Mouse (Mus musculus): ENCODE results near the gene Tbata.

DNA sequence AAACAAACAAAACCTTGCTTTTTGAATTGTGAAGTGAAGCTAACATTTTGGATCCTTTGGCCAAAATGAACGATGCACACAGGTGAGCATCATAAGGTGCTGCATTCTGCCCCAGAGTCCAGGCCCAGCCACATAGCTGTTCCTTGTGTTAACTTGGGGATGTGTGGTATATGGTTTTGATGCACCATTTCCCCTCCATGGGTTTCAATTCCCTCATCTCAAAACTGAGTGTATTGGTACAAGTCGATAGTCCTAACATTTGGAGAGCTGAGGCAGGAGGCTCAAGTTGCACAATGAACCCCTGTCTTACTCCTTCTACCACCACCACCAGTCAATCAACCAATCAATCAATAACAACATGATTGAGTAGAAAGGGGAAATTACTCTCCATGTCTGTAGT, 15.3 kb upstream of the Tbata start:
- TF ChIP-seq ZKSCAN1 (IDR thresholded peaks at IDR 0.05; ENCODE audit: low read depth, low read length) (no peak), GATA1 (IDR thresholded peaks at IDR 0.05; ENCODE audit: low read depth, low read length) (no peak), ZC3H11A (IDR thresholded peaks at IDR 0.05; ENCODE audit: low read depth, low read length) (no peak)
